ENCODE assay signal across 11 mouse cellular contexts in the genomic region with DNA sequence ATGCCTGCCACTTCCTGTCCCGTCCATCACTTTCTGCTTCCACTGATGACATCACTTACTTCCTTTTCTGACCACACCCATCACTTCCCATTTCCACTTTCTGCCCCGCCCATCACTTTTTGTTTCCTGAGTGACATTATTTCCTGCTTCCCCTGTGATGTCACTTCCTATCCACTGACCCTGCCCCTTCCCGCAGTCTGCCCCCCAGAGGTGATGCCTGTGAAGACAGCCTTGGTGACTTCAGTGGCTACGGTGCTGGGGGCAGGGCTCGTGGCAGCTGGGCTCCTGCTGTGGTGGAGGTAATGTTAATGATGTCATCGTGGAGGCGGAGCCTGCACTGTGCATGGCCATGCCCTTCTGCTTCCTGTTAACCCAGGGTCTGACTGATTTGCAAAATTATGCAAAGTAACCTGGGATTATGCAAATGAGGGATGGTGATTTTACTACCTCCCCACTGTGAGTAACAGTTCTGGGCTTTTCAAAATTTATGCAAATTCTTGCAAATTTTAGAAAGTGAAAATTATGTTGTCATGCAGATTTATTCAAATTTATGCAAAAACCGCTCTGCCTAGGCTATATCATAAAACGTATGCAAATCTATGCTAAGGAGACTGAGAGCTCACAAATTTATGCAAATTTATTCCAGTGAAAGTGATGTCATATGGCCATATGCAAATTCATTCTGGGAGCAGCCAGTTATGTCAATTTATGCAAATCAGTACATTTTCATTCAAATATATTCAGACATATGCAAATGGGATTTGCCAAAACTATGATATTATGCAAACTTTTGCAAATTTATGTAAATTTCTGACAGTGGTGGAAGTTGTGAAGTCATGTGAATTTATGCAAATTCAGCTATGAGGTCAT. TPM values are rescaled to one million over a fixed set of nuclear protein-coding genes. Genes with fewer than 3 reads are reported as not detected.
DNase-seq lines count a peak whose midpoint lies in the region; ATAC-seq lines count a peak whose summit lies in the region.
"Had no signal": no experiment of that assay in that cellular context is flagged by ENCODE, and none has a peak within 500 bp of the region (broad histone marks: within the 10 kb centered on the region; RNA-seq: fewer than 3 reads in every experiment).

No protein-coding gene starts in this region.

- H3K4me3 ChIP-seq in intestine, embryonic 14.5 days (ENCODE audit: low read depth, low read length) = no peak overlapping the region
- H3K4me3 ChIP-seq in intestine, embryonic 15.5 days (replicated peaks) = no peak overlapping the region
- H3K4me3 ChIP-seq in forebrain, embryonic 13.5 days = no peak overlapping the region
- H3K4me3 ChIP-seq in midbrain, embryonic 14.5 days (replicated peaks; ENCODE audit: low read depth, low read length) = no peak overlapping the region
- no peak overlapping the region for H3K4me3 ChIP-seq in heart, embryonic 11.5 days (ENCODE audit: low read depth, low read length)
- H3K4me3 ChIP-seq: left cerebral cortex, adult 2 months had no signal

- WGBS in intestine, embryonic 14.5 days = 96% methylated on average over 9 of the region's 9 CpGs
- WGBS in intestine, embryonic 15.5 days = 94% methylated on average over 9 of the region's 9 CpGs
- WGBS in forebrain, embryonic 13.5 days = 91% methylated on average over 9 of the region's 9 CpGs
- WGBS in midbrain, embryonic 14.5 days = 83% methylated on average over 9 of the region's 9 CpGs
- 91% methylated on average over 9 of the region's 9 CpGs for WGBS in heart, embryonic 11.5 days (ENCODE audit: insufficient replicate concordance)

- H3K27me3 ChIP-seq in intestine, embryonic 14.5 days (replicated peaks; ENCODE audit: control insufficient read depth, insufficient read depth, low read length) = no peaks in the 10 kb centered on the region
- no peaks in the 10 kb centered on the region for H3K27me3 ChIP-seq in intestine, embryonic 15.5 days (replicated peaks)
- H3K27me3 ChIP-seq in forebrain, embryonic 13.5 days = no peaks in the 10 kb centered on the region
- no peaks in the 10 kb centered on the region for H3K27me3 ChIP-seq in midbrain, embryonic 14.5 days (ENCODE audit: control insufficient read depth, insufficient read depth, low read length)
- no peaks in the 10 kb centered on the region for H3K27me3 ChIP-seq in heart, embryonic 11.5 days (ENCODE audit: control insufficient read depth, insufficient read depth, low read length)

- no peaks in the 10 kb centered on the region for H3K36me3 ChIP-seq in intestine, embryonic 14.5 days (ENCODE audit: control insufficient read depth, insufficient read depth, low read length)
- peaks cover 19% of the 10 kb centered on the region for H3K36me3 ChIP-seq in intestine, embryonic 15.5 days
- peaks cover 15% of the 10 kb centered on the region; the same call in 1 of the 2 replicates for H3K36me3 ChIP-seq in forebrain, embryonic 13.5 days (ENCODE audit: poor library complexity, severe bottlenecking)
- no peaks in the 10 kb centered on the region for H3K36me3 ChIP-seq in midbrain, embryonic 14.5 days (ENCODE audit: control insufficient read depth, insufficient read depth, low read length)
- peaks cover 11% of the 10 kb centered on the region for H3K36me3 ChIP-seq in heart, embryonic 11.5 days (ENCODE audit: control insufficient read depth, insufficient read depth, low read length)

- H3K4me1 ChIP-seq in intestine, embryonic 14.5 days (replicated peaks; ENCODE audit: control insufficient read depth, insufficient read depth, low read length) = no peaks in the 10 kb centered on the region
- H3K4me1 ChIP-seq in intestine, embryonic 15.5 days (replicated peaks) = no peaks in the 10 kb centered on the region
- H3K4me1 ChIP-seq in forebrain, embryonic 13.5 days = no peaks in the 10 kb centered on the region
- H3K4me1 ChIP-seq in midbrain, embryonic 14.5 days (ENCODE audit: control insufficient read depth, insufficient read depth, low read length) = no peaks in the 10 kb centered on the region
- no peaks in the 10 kb centered on the region for H3K4me1 ChIP-seq in heart, embryonic 11.5 days (ENCODE audit: control insufficient read depth, insufficient read depth, low read length)

- no peak overlapping the region for H3K27ac ChIP-seq in intestine, embryonic 14.5 days (ENCODE audit: low read depth)
- H3K27ac ChIP-seq in intestine, embryonic 15.5 days = no peak overlapping the region
- no peak overlapping the region for H3K27ac ChIP-seq in forebrain, embryonic 13.5 days
- H3K27ac ChIP-seq in midbrain, embryonic 14.5 days (replicated peaks; ENCODE audit: low read depth, low read length) = no peak overlapping the region
- no peak overlapping the region for H3K27ac ChIP-seq in heart, embryonic 11.5 days (ENCODE audit: low read depth, low read length)
- H3K27ac ChIP-seq: left cerebral cortex, adult 2 months; macrophage had no signal

- H3K9me3 ChIP-seq in intestine, embryonic 14.5 days (ENCODE audit: control insufficient read depth, low read length) = peaks cover 70% of the 10 kb centered on the region
- H3K9me3 ChIP-seq in intestine, embryonic 15.5 days = peaks cover 33% of the 10 kb centered on the region
- peaks cover 65% of the 10 kb centered on the region for H3K9me3 ChIP-seq in forebrain, embryonic 13.5 days (replicated peaks)
- peaks cover 43% of the 10 kb centered on the region for H3K9me3 ChIP-seq in midbrain, embryonic 14.5 days (ENCODE audit: control insufficient read depth, low read length)
- peaks cover 53% of the 10 kb centered on the region for H3K9me3 ChIP-seq in heart, embryonic 11.5 days (replicated peaks; ENCODE audit: control insufficient read depth, low read length)

- H3K9ac ChIP-seq in intestine, embryonic 14.5 days (ENCODE audit: low read length) = no peak overlapping the region
- H3K9ac ChIP-seq in intestine, embryonic 15.5 days = no peak overlapping the region
- H3K9ac ChIP-seq in forebrain, embryonic 13.5 days = no peak overlapping the region
- H3K9ac ChIP-seq in midbrain, embryonic 14.5 days (replicated peaks; ENCODE audit: low read length) = no peak overlapping the region
- no peak overlapping the region for H3K9ac ChIP-seq in heart, embryonic 11.5 days (ENCODE audit: low read depth, low read length)

- intact Hi-C loops in heart, postnatal 25 days (cut with DNase I) = no loop called here

- no peak overlapping the region for H3K4me2 ChIP-seq in intestine, embryonic 14.5 days (ENCODE audit: low read length)
- no peak overlapping the region for H3K4me2 ChIP-seq in intestine, embryonic 15.5 days (replicated peaks)
- H3K4me2 ChIP-seq in forebrain, embryonic 13.5 days = no peak overlapping the region
- H3K4me2 ChIP-seq in midbrain, embryonic 14.5 days (ENCODE audit: low read length) = no peak overlapping the region
- no peak overlapping the region for H3K4me2 ChIP-seq in heart, embryonic 11.5 days

- DNase-seq in intestine, embryonic 14.5 days (ENCODE audit: low spot score) = peak; percentile 57
- peak; percentile 63 for DNase-seq in CD4-positive helper T cell, adult 2 months (ENCODE audit: low read depth, low spot score)
- DNase-seq in midbrain, embryonic 14.5 days = peak; percentile 80
- DNase-seq in urinary bladder, postnatal 4 days (ENCODE audit: low spot score in 2 of 2) = no peak
- DNase-seq in heart, postnatal 25 days (ENCODE audit: low spot score) = no peak

- ATAC-seq in intestine, embryonic 14.5 days (replicated peaks; ENCODE audit: low FRiP score, low TSS enrichment, low read depth) = no peak
- no peak for ATAC-seq in intestine, embryonic 15.5 days
- peak; percentile 66 for ATAC-seq in forebrain, embryonic 13.5 days
- ATAC-seq in midbrain, embryonic 14.5 days (ENCODE audit: low FRiP score, low TSS enrichment) = peak; percentile 38
- ATAC-seq in heart, embryonic 11.5 days (replicated peaks; ENCODE audit: insufficient number of reproducible peaks, low FRiP score, low TSS enrichment) = no peak

RNA-seq across cellular contexts. Expression of a gene that starts 5.9 kb away (rescaled TPM):
- polyA plus RNA-seq in intestine, embryonic 14.5 days (2014; fragmentation: Nextera tagmentation; extraction: Ambion mirVana) = 5.7 and 6.2 TPM in 2 replicates
- 5.8 and 7.1 TPM in 2 replicates for polyA plus RNA-seq in intestine, embryonic 15.5 days (2015; fragmentation: Nextera tagmentation; extraction: Ambion mirVana)
- polyA plus RNA-seq in forebrain, embryonic 13.5 days (2015; fragmentation: Nextera tagmentation; extraction: Ambion mirVana) = 1.0 and 1.2 TPM in 2 replicates
- polyA plus RNA-seq in midbrain, embryonic 14.5 days (2014; fragmentation: Nextera tagmentation; extraction: Ambion mirVana) = 2.4 TPM in 2 replicates
- total RNA-seq in heart, postnatal 25 days (2021) = 1 to 10 TPM; 4.1 to 4.8 TPM
- 4.3 and 5.7 TPM in 2 replicates for polyA plus RNA-seq in heart, embryonic 11.5 days (2014; fragmentation: Nextera tagmentation; extraction: Ambion mirVana)

RNA-seq across cellular contexts. Expression of a gene that starts 29.3 kb away (rescaled TPM):
- polyA plus RNA-seq in intestine, embryonic 14.5 days (2014; fragmentation: Nextera tagmentation; extraction: Ambion mirVana) = not detected in 2 replicates
- not detected in 2 replicates for polyA plus RNA-seq in intestine, embryonic 15.5 days (2015; fragmentation: Nextera tagmentation; extraction: Ambion mirVana)
- polyA plus RNA-seq in forebrain, embryonic 13.5 days (2015; fragmentation: Nextera tagmentation; extraction: Ambion mirVana) = not detected in 2 replicates
- 0.05 TPM in 1 of 2 replicates, not detected in the other for polyA plus RNA-seq in midbrain, embryonic 14.5 days (2014; fragmentation: Nextera tagmentation; extraction: Ambion mirVana)
- not detected for total RNA-seq in heart, postnatal 25 days (2021)
- not detected in 2 replicates for polyA plus RNA-seq in heart, embryonic 11.5 days (2014; fragmentation: Nextera tagmentation; extraction: Ambion mirVana)
- total RNA-seq: left cerebral cortex, adult 2 months had no signal
- polyA plus RNA-seq: gonadal fat pad, adult 2 months; macrophage had no signal

RNA-seq across cellular contexts. Expression of a gene that starts 49.1 kb away (rescaled TPM):
- polyA plus RNA-seq in intestine, embryonic 14.5 days (2014; fragmentation: Nextera tagmentation; extraction: Ambion mirVana) = not detected in 2 replicates
- not detected in 2 replicates for polyA plus RNA-seq in intestine, embryonic 15.5 days (2015; fragmentation: Nextera tagmentation; extraction: Ambion mirVana)
- not detected in 2 replicates for polyA plus RNA-seq in forebrain, embryonic 13.5 days (2015; fragmentation: Nextera tagmentation; extraction: Ambion mirVana)
- not detected in 2 replicates for polyA plus RNA-seq in midbrain, embryonic 14.5 days (2014; fragmentation: Nextera tagmentation; extraction: Ambion mirVana)
- not detected for total RNA-seq in heart, postnatal 25 days (2021)
- not detected in 2 replicates for polyA plus RNA-seq in heart, embryonic 11.5 days (2014; fragmentation: Nextera tagmentation; extraction: Ambion mirVana)
- total RNA-seq: left cerebral cortex, adult 2 months had no signal
- polyA plus RNA-seq: gonadal fat pad, adult 2 months; macrophage had no signal

Comparison
In these comparisons a context has a peak if more than half of its experiments do, and no peak if none do; other contexts are left out.
1. ATAC-seq: peak in forebrain, embryonic 13.5 days (single experiment) and midbrain, embryonic 14.5 days (single experiment); none in intestine, embryonic 14.5 days (single experiment), intestine, embryonic 15.5 days (single experiment) and heart, embryonic 11.5 days (single experiment).
2. DNase-seq: peak in intestine, embryonic 14.5 days (single experiment), CD4-positive helper T cell, adult 2 months (single experiment) and midbrain, embryonic 14.5 days (single experiment); none in urinary bladder, postnatal 4 days (0 of 2) and heart, postnatal 25 days (single experiment).